Mouse (Mus musculus) limb, embryonic 14.5 days (tissue): ENCODE measurements around the gene Gm45062. TPM values are rescaled to one million over a fixed set of nuclear protein-coding genes. Genes with fewer than 3 reads are reported as not detected.

Experiments used
- ATAC-seq: fragments of 200-750 bp; cut with Nextera tagmentation; 2 replicates; pipeline ENCODE4 v1.8.0; 2017; ENCODE audit warnings: low read depth, moderate number of reproducible peaks, moderate TSS enrichment; ENCODE audit not compliant: low FRiP score
- DNase-seq: peaks from one replicate; pipeline ENCODE4 v3.0.0-alpha.2; 2015; ENCODE audit warnings: low spot score
- H3K27ac ChIP-seq: fragments of 300-500 bp; sonication (generic); replicated peaks from 2 replicates; pipeline ENCODE4 v1.5.1; 2014; ENCODE audit warnings: low read depth, mild to moderate bottlenecking, low read length, moderate library complexity, mixed read lengths
- H3K27me3 ChIP-seq: fragments of 300-500 bp; sonication (generic); 2 replicates; pipeline ENCODE4 v1.6.1; 2014; ENCODE audit warnings: low read length, mixed read lengths; ENCODE audit not compliant: control insufficient read depth, insufficient read depth
- H3K36me3 ChIP-seq: fragments of 300-500 bp; sonication (generic); 2 replicates; pipeline ENCODE4 v1.6.1; 2014; ENCODE audit warnings: mild to moderate bottlenecking, low read length, moderate library complexity, mixed read lengths; ENCODE audit not compliant: control insufficient read depth, insufficient read depth
- H3K4me1 ChIP-seq: fragments of 300-500 bp; sonication (generic); 2 replicates; pipeline ENCODE4 v1.6.1; 2014; ENCODE audit warnings: antibody characterized with exemption, low read length, mixed read lengths; ENCODE audit not compliant: control insufficient read depth, insufficient read depth
- H3K4me2 ChIP-seq: fragments of 300-500 bp; sonication (generic); replicated peaks from 2 replicates; pipeline ENCODE4 v1.6.1; 2014; ENCODE audit warnings: low read depth, mild to moderate bottlenecking, low read length, moderate library complexity; ENCODE audit not compliant: severe bottlenecking
- H3K4me3 ChIP-seq: fragments of 300-500 bp; sonication (generic); replicated peaks from 2 replicates; pipeline ENCODE4 v1.5.1; 2014; ENCODE audit warnings: low read length
- H3K9ac ChIP-seq: fragments of 300-500 bp; sonication (generic); 2 replicates; pipeline ENCODE4 v1.6.1; 2014; ENCODE audit warnings: mild to moderate bottlenecking, low read depth, low read length, moderate library complexity; ENCODE audit not compliant: severe bottlenecking
- H3K9me3 ChIP-seq: fragments of 300-500 bp; sonication (generic); 2 replicates; pipeline ENCODE4 v1.6.1; 2016; ENCODE audit warnings: low read length; ENCODE audit not compliant: control insufficient read depth
- POLR2A ChIP-seq: fragments of 200-500 bp; IDR thresholded peaks from 2 replicates; pipeline ENCODE4 v1.8.0; 2012; ENCODE audit warnings: inconsistent platforms, mild to moderate bottlenecking, moderate library complexity, borderline replicate concordance; ENCODE audit not compliant: insufficient read depth, insufficient read length; ENCODE audit errors: extremely low read depth
- WGBS: fragments of 180-500 bp; shearing (Covaris S2); extraction: QIAGEN DNeasy Blood & Tissue Kit; methylation state at CpG from one replicate; pipeline ENCODE4 v1.1.7; 2014; 5-methylcytosine and 5-hydroxymethylcytosine counted together
- polyA plus RNA-seq, 2 experiments: library from polyadenylated mRNA; depleted of rRNA in 1 of 2; stranded (reverse) in 1 of 2; unstranded in 1 of 2; fragments of >200 nt; fragmentation: Nextera tagmentation in 1 of 2; extraction: Ambion mirVana in 1 of 2; gene quantifications; 2 replicates each; pipeline versions ENCODE4 v1.2.1 to v1.2.3; 2012 to 2014

The Gm45062 gene
- polyA plus RNA-seq, 2 experiments, result 8.7 to 14.7 TPM

- no peaks in the 10 kb centered on the region for H3K9me3 ChIP-seq
- H3K9ac ChIP-seq, result no peak overlapping the region
- no peaks in the 10 kb centered on the region for H3K4me1 ChIP-seq
- H3K36me3 ChIP-seq, result no peaks in the 10 kb centered on the region
- 60% methylated on average over 9 of the region's 9 CpGs for WGBS
- no peak overlapping the region for H3K4me2 ChIP-seq
- DNase-seq (no peak), ATAC-seq (no peak)
- no peak for TF ChIP-seq POLR2A
- H3K27ac ChIP-seq, result no peak overlapping the region
- no peaks in the 10 kb centered on the region for H3K27me3 ChIP-seq
- H3K4me3 ChIP-seq, result no peak overlapping the region
These were observed 154.8 kb downstream of the Gm45062 start for GRCm38 (mm10) chr6:8414020-8414419.

- no peak overlapping the region for H3K4me2 ChIP-seq
- no peak overlapping the region for H3K9ac ChIP-seq
- no peaks in the 10 kb centered on the region for H3K27me3 ChIP-seq
- H3K4me1 ChIP-seq, result peaks cover 11% of the 10 kb centered on the region; the same call in 1 of the 2 replicates
- no peak overlapping the region for H3K27ac ChIP-seq
- TF ChIP-seq POLR2A, result no peak
- 83% methylated on average over 5 of the region's 5 CpGs for WGBS
- no peak for DNase-seq
- ATAC-seq, result no peak
- no peak overlapping the region for H3K4me3 ChIP-seq
- H3K9me3 ChIP-seq, result no peaks in the 10 kb centered on the region
- no peaks in the 10 kb centered on the region for H3K36me3 ChIP-seq
These were observed 156.6 kb downstream of the Gm45062 start for GRCm38 (mm10) chr6:8415823-8416222.

- Histone ChIP-seq H3K4me2 (no peak overlapping the region), H3K36me3 (no peaks in the 10 kb centered on the region), H3K4me3 (no peak overlapping the region), H3K27me3 (no peaks in the 10 kb centered on the region), H3K27ac (no peak overlapping the region), H3K9me3 (no peaks in the 10 kb centered on the region), H3K9ac (no peak overlapping the region), H3K4me1 (peaks cover 11% of the 10 kb centered on the region; the same call in 1 of the 2 replicates)
- WGBS, result 73% methylated on average over 8 of the region's 8 CpGs
- ATAC-seq (no peak), DNase-seq (no peak)
- TF ChIP-seq POLR2A, result no peak
These were observed 157.7 kb downstream of the Gm45062 start for GRCm38 (mm10) chr6:8416802-8417569.

GRCm38 (mm10) chr6:8419485-8420186 is 160.4 kb downstream of the Gm45062 start:
- Histone ChIP-seq H3K36me3 (no peaks in the 10 kb centered on the region), H3K4me1 (peaks cover 16% of the 10 kb centered on the region; the same call in 1 of the 2 replicates), H3K9me3 (no peaks in the 10 kb centered on the region), H3K27ac (no peak overlapping the region), H3K9ac (no peak overlapping the region), H3K27me3 (no peaks in the 10 kb centered on the region), H3K4me3 (no peak overlapping the region), H3K4me2 (no peak overlapping the region)
- DNase-seq (no peak), ATAC-seq (no peak)
- 51% methylated on average over 4 of the region's 4 CpGs for WGBS
- no peak for TF ChIP-seq POLR2A

GRCm38 (mm10) chr6:8420187-8420503 is 160.9 kb downstream of the Gm45062 start:
- Histone ChIP-seq H3K9ac (no peak overlapping the region), H3K4me2 (no peak overlapping the region), H3K9me3 (no peaks in the 10 kb centered on the region), H3K36me3 (no peaks in the 10 kb centered on the region), H3K27ac (no peak overlapping the region), H3K4me3 (no peak overlapping the region), H3K4me1 (peaks cover 16% of the 10 kb centered on the region; the same call in 1 of the 2 replicates), H3K27me3 (no peaks in the 10 kb centered on the region)
- no peak for TF ChIP-seq POLR2A
- WGBS, result 76% methylated on average over 1 of the region's 1 CpGs
- DNase-seq (no peak), ATAC-seq (no peak)
